Mouse (Mus musculus) hindbrain, embryonic 12.5 days (tissue): Measurements from ENCODE around the gene Dock10. TPM values are rescaled to one million over a fixed set of nuclear protein-coding genes. Genes with fewer than 3 reads are reported as not detected.

Experiments
- ATAC-seq: fragments of 200-750 bp; cut with Nextera tagmentation; 2 replicates; pipeline ENCODE4 v1.8.0; 2017; ENCODE audit warnings: moderate TSS enrichment; ENCODE audit not compliant: low FRiP score
- H3K27ac ChIP-seq: fragments of 300-500 bp; sonication (generic); 2 replicates; pipeline ENCODE4 v1.5.1; 2016; ENCODE audit warnings: mild to moderate bottlenecking
- H3K27me3 ChIP-seq: fragments of 300-500 bp; sonication (generic); 2 replicates; pipeline ENCODE4 v1.6.1; 2016; ENCODE audit warnings: mild to moderate bottlenecking
- H3K36me3 ChIP-seq: fragments of 300-500 bp; sonication (generic); 2 replicates; pipeline ENCODE4 v1.6.1; 2016; ENCODE audit warnings: mild to moderate bottlenecking
- H3K4me1 ChIP-seq: fragments of 300-500 bp; sonication (generic); 2 replicates; pipeline ENCODE4 v1.6.1; 2016
- H3K4me2 ChIP-seq: fragments of 300-500 bp; sonication (generic); replicated peaks from 2 replicates; pipeline ENCODE4 v1.6.1; 2016; ENCODE audit warnings: mild to moderate bottlenecking
- H3K4me3 ChIP-seq: fragments of 300-500 bp; sonication (generic); 2 replicates; pipeline ENCODE4 v1.5.1; 2016; ENCODE audit warnings: mild to moderate bottlenecking
- H3K9ac ChIP-seq: fragments of 300-500 bp; sonication (generic); 2 replicates; pipeline ENCODE4 v1.6.1; 2016; ENCODE audit warnings: mild to moderate bottlenecking, moderate library complexity
- H3K9me3 ChIP-seq: fragments of 300-500 bp; sonication (generic); replicated peaks from 2 replicates; pipeline ENCODE4 v1.6.1; 2016; ENCODE audit warnings: mild to moderate bottlenecking
- WGBS: fragments of 180-500 bp; shearing (Covaris S2); methylation state at CpG from one replicate; pipeline ENCODE4 v1.1.7; 2016; 5-methylcytosine and 5-hydroxymethylcytosine counted together
- polyA plus RNA-seq: library from polyadenylated mRNA; unstranded; fragments of >200 nt; fragmentation: Nextera tagmentation; extraction: Ambion mirVana; gene quantifications from 2 replicates; pipeline ENCODE4 v1.2.1, GENCODE M21; 2016

The Dock10 gene
- polyA plus RNA-seq, 1 experiment from 2014 or later = 5.4 TPM

- Histone ChIP-seq H3K4me2 (no peak overlapping the region), H3K9me3 (no peaks in the 10 kb centered on the region), H3K4me3 (no peak overlapping the region), H3K36me3 (no peaks in the 10 kb centered on the region), H3K9ac (no peak overlapping the region), H3K27ac (no peak overlapping the region), H3K4me1 (no peaks in the 10 kb centered on the region), H3K27me3 (no peaks in the 10 kb centered on the region)
- WGBS = 98% methylated on average over 1 of the region's 1 CpGs
- no peak for ATAC-seq
These were observed 285.9 kb downstream of the Dock10 start for GRCm38 (mm10) chr1:80472395-80472794.

- no peaks in the 10 kb centered on the region for H3K4me1 ChIP-seq
- no peak within 1 kb of the TSS for H3K27ac ChIP-seq
- H3K4me2 ChIP-seq = no peak within 1 kb of the TSS
- no peak within 1 kb of the TSS for H3K9ac ChIP-seq
- no peak for ATAC-seq
- no peaks in the 10 kb centered on the region for H3K27me3 ChIP-seq
- 73% methylated on average over 6 of the region's 6 CpGs for WGBS
- no peaks in the 10 kb centered on the region for H3K9me3 ChIP-seq
- H3K36me3 ChIP-seq = no peaks in the 10 kb centered on the region
- no peak within 1 kb of the TSS for H3K4me3 ChIP-seq
These were observed 297.0 kb downstream of the Dock10 start, which contains the start of gene Gm45261 for GRCm38 (mm10) chr1:80461348-80461747. Gm45261 (minus strand) TSS chr1:80461448.

GRCm38 (mm10) chr1:80459923-80460322, 298.4 kb downstream of the Dock10 start:
- WGBS = 85% methylated on average over 1 of the region's 1 CpGs

GRCm38 (mm10) chr1:80459477-80459876, 298.9 kb downstream of the Dock10 start:
- no peak for ATAC-seq
- no peak overlapping the region for H3K4me2 ChIP-seq
- no peak overlapping the region for H3K27ac ChIP-seq
- no peak overlapping the region for H3K4me3 ChIP-seq
- H3K9me3 ChIP-seq = no peaks in the 10 kb centered on the region
- H3K27me3 ChIP-seq = no peaks in the 10 kb centered on the region
- H3K4me1 ChIP-seq = no peaks in the 10 kb centered on the region
- H3K9ac ChIP-seq = no peak overlapping the region
- no peaks in the 10 kb centered on the region for H3K36me3 ChIP-seq

More at GRCm38 (mm10) chr1:80459923-80460322, 298.4 kb downstream of the Dock10 start:
- no peaks in the 10 kb centered on the region for H3K27me3 ChIP-seq
- H3K36me3 ChIP-seq = no peaks in the 10 kb centered on the region
- no peak for ATAC-seq
- H3K4me2 ChIP-seq = no peak overlapping the region
- H3K27ac ChIP-seq = no peak overlapping the region
- H3K9me3 ChIP-seq = no peaks in the 10 kb centered on the region
- no peak overlapping the region for H3K4me3 ChIP-seq
- H3K9ac ChIP-seq = no peak overlapping the region
- H3K4me1 ChIP-seq = no peaks in the 10 kb centered on the region

GRCm38 (mm10) chr1:80453971-80454370, 304.4 kb downstream of the Dock10 start:
- no peaks in the 10 kb centered on the region for H3K27me3 ChIP-seq
- no peaks in the 10 kb centered on the region for H3K4me1 ChIP-seq
- no peak overlapping the region for H3K4me3 ChIP-seq
- no peak overlapping the region for H3K9ac ChIP-seq
- no peak overlapping the region for H3K4me2 ChIP-seq
- ATAC-seq = no peak
- no peak overlapping the region for H3K27ac ChIP-seq
- 60% methylated on average over 2 of the region's 2 CpGs for WGBS
- no peaks in the 10 kb centered on the region for H3K9me3 ChIP-seq
- no peaks in the 10 kb centered on the region for H3K36me3 ChIP-seq

GRCm38 (mm10) chr1:80451914-80452549, 306.3 kb downstream of the Dock10 start:
- no peak overlapping the region for H3K27ac ChIP-seq
- no peaks in the 10 kb centered on the region for H3K4me1 ChIP-seq
- WGBS = 64% methylated on average over 1 of the region's 1 CpGs
- no peaks in the 10 kb centered on the region for H3K36me3 ChIP-seq
- H3K4me2 ChIP-seq = no peak overlapping the region
- ATAC-seq = no peak
- no peaks in the 10 kb centered on the region for H3K27me3 ChIP-seq
- no peaks in the 10 kb centered on the region for H3K9me3 ChIP-seq
- H3K4me3 ChIP-seq = no peak overlapping the region
- H3K9ac ChIP-seq = no peak overlapping the region
